Comparison of ENCODE assay signal across 8 mouse cellular contexts in genomic region chr9:107963700-107964099, GRCm38 (mm10). TPM values are rescaled to one million over a fixed set of nuclear protein-coding genes. Genes with fewer than 3 reads are reported as not detected.
DNase-seq lines count a peak whose midpoint lies in the region; ATAC-seq lines count a peak whose summit lies in the region.

No protein-coding gene starts in this region.

- ATAC-seq in forebrain, embryonic 16.5 days: peak; percentile 60; the same call in 1 of the 2 replicates
- 0 out of 2 replicates have a peak, but pooled peaks have one; percentile 30 for ATAC-seq in hindbrain, embryonic 11.5 days (ENCODE audit: low FRiP score)
- peak; percentile 80 for ATAC-seq in megakaryocyte progenitor cell, adult 5-6 weeks (replicated peaks; ENCODE audit: poor library complexity)

- no peak overlapping the region for H3K4me3 ChIP-seq in forebrain, embryonic 16.5 days (replicated peaks; ENCODE audit: low read length)
- H3K4me3 ChIP-seq in hindbrain, embryonic 11.5 days (ENCODE audit: low read depth, low read length): no peak overlapping the region

- no peak overlapping the region for H3K27ac ChIP-seq in forebrain, embryonic 16.5 days (ENCODE audit: low read length)
- no peak overlapping the region for H3K27ac ChIP-seq in hindbrain, embryonic 11.5 days (ENCODE audit: low read depth, low read length)

- no peaks in the 10 kb centered on the region for H3K27me3 ChIP-seq in forebrain, embryonic 16.5 days (replicated peaks; ENCODE audit: control insufficient read depth, insufficient read depth, low read length)
- no peaks in the 10 kb centered on the region for H3K27me3 ChIP-seq in hindbrain, embryonic 11.5 days (ENCODE audit: control insufficient read depth, insufficient read depth, low read length)

- no peak overlapping the region for H3K9ac ChIP-seq in forebrain, embryonic 16.5 days (replicated peaks; ENCODE audit: low read depth, low read length)
- no peak overlapping the region for H3K9ac ChIP-seq in hindbrain, embryonic 11.5 days (ENCODE audit: low read depth, low read length)

- 27% methylated on average over 5 of the region's 5 CpGs for WGBS in forebrain, embryonic 16.5 days
- WGBS in hindbrain, embryonic 11.5 days: 34% methylated on average over 5 of the region's 5 CpGs

- peaks cover 13% of the 10 kb centered on the region for H3K4me1 ChIP-seq in forebrain, embryonic 16.5 days (replicated peaks; ENCODE audit: control insufficient read depth, insufficient read depth, low read length)
- no peaks in the 10 kb centered on the region for H3K4me1 ChIP-seq in hindbrain, embryonic 11.5 days (replicated peaks; ENCODE audit: control insufficient read depth, insufficient read depth, low read length)

- DNase-seq in left cerebral cortex, adult 18-20 months (ENCODE audit: low spot score in 2 of 2): peak; percentile 79 to 86
- no peak for DNase-seq in left cerebral cortex, adult 8-10 months (ENCODE audit: low spot score in 2 of 2)
- DNase-seq in c-Kit-positive CD71-positive TER-119-positive erythroid progenitor cells, embryonic 14.5 days (ENCODE audit: low spot score): peak; percentile 89
- peak; percentile 88 for DNase-seq in hindbrain, embryonic 11.5 days (ENCODE audit: low spot score)
- DNase-seq in left cerebral cortex, postnatal 14 days (ENCODE audit: low spot score in 2 of 2): peak; percentile 75 to 88
- peak; percentile 60 to 71 for DNase-seq in spleen, adult 18-20 months

- no peaks in the 10 kb centered on the region for H3K36me3 ChIP-seq in forebrain, embryonic 16.5 days (ENCODE audit: control insufficient read depth, insufficient read depth)
- H3K36me3 ChIP-seq in hindbrain, embryonic 11.5 days (ENCODE audit: control insufficient read depth, insufficient read depth, low read length): no peaks in the 10 kb centered on the region; the same call in 1 of the 2 replicates

- H3K9me3 ChIP-seq in forebrain, embryonic 16.5 days (ENCODE audit: control insufficient read depth, low read length): no peaks in the 10 kb centered on the region
- H3K9me3 ChIP-seq in hindbrain, embryonic 11.5 days (ENCODE audit: control insufficient read depth, low read length): no peaks in the 10 kb centered on the region

- H3K4me2 ChIP-seq in forebrain, embryonic 16.5 days (ENCODE audit: low read length): no peak overlapping the region
- H3K4me2 ChIP-seq in hindbrain, embryonic 11.5 days (replicated peaks; ENCODE audit: low read depth, low read length): no peak overlapping the region

- intact Hi-C loops in left cerebral cortex, postnatal 14 days (cut with DNase I): loop anchor here (2.0 to 5.0 kb wide), 2 partner anchors 59 to 84 kb away; partner anchors contain the start of gene Gmppb

RNA-seq across cellular contexts. Expression of gene Uba7, which starts 11.6 kb away (rescaled TPM):
- total RNA-seq in left cerebral cortex, adult 18-20 months (2021): 1 to 10 TPM; 4.3 to 5.0 TPM
- total RNA-seq in left cerebral cortex, adult 8-10 months (2022): 1 to 10 TPM; 6.1 to 8.4 (median 6.7) TPM
- polyA plus RNA-seq in forebrain, embryonic 16.5 days (2015; fragmentation: Nextera tagmentation; extraction: Ambion mirVana): 3.2 and 3.7 TPM in 2 replicates
- 7.4 and 12.4 TPM in 2 replicates for polyA plus RNA-seq in hindbrain, embryonic 11.5 days (2014; fragmentation: Nextera tagmentation; extraction: Ambion mirVana)
- 1 to 10 TPM; 3.6 to 4.2 TPM for total RNA-seq in left cerebral cortex, postnatal 14 days (2021)
- total RNA-seq in megakaryocyte progenitor cell, adult 5-6 weeks (2015): 29.6 and 34.4 TPM in 2 replicates
- 30.1 and 34.7 TPM in 2 replicates for total RNA-seq in megakaryocyte progenitor cell, adult 5-6 weeks (2017)

RNA-seq across cellular contexts. Expression of gene Traip, which starts 13.8 kb away (rescaled TPM):
- total RNA-seq in left cerebral cortex, adult 18-20 months (2021): 1 to 10 TPM; 7.5 to 9.1 TPM
- 10 to 100 TPM in 3 of 4 experiments, 1 to 10 TPM in 1; 8.6 to 11.9 (median 11.3) TPM for total RNA-seq in left cerebral cortex, adult 8-10 months (2022)
- 14.2 and 17.1 TPM in 2 replicates for polyA plus RNA-seq in forebrain, embryonic 16.5 days (2015; fragmentation: Nextera tagmentation; extraction: Ambion mirVana)
- 21.8 and 22.6 TPM in 2 replicates for polyA plus RNA-seq in hindbrain, embryonic 11.5 days (2014; fragmentation: Nextera tagmentation; extraction: Ambion mirVana)
- total RNA-seq in left cerebral cortex, postnatal 14 days (2021): 10 to 100 TPM in 1 of 2 experiments, 1 to 10 TPM in 1; 9.3 to 12.0 TPM
- 10.1 and 11.3 TPM in 2 replicates for total RNA-seq in megakaryocyte progenitor cell, adult 5-6 weeks (2015)
- total RNA-seq in megakaryocyte progenitor cell, adult 5-6 weeks (2017): 22.7 and 32.7 TPM in 2 replicates

RNA-seq across cellular contexts. Expression of gene Gm20661, which starts 19.2 kb away (rescaled TPM):
- total RNA-seq in left cerebral cortex, adult 18-20 months (2021): under 1 TPM in 1 of 2 experiments, not detected in 1; 0.40 TPM
- total RNA-seq in left cerebral cortex, adult 8-10 months (2022): under 1 TPM in 2 of 4 experiments, not detected in 2; 0.30 to 0.73 TPM
- polyA plus RNA-seq in forebrain, embryonic 16.5 days (2015; fragmentation: Nextera tagmentation; extraction: Ambion mirVana): 0.65 and 0.92 TPM in 2 replicates
- 1.8 and 1.9 TPM in 2 replicates for polyA plus RNA-seq in hindbrain, embryonic 11.5 days (2014; fragmentation: Nextera tagmentation; extraction: Ambion mirVana)
- under 1 TPM in 1 of 2 experiments, not detected in 1; 0.79 TPM for total RNA-seq in left cerebral cortex, postnatal 14 days (2021)
- total RNA-seq in megakaryocyte progenitor cell, adult 5-6 weeks (2015): 0.49 TPM in 1 of 2 replicates, not detected in the other
- not detected in 2 replicates for total RNA-seq in megakaryocyte progenitor cell, adult 5-6 weeks (2017)

RNA-seq across cellular contexts. Expression of gene Inka1, which starts 22.0 kb away (rescaled TPM):
- 1 to 10 TPM; 4.0 to 4.5 TPM for total RNA-seq in left cerebral cortex, adult 18-20 months (2021)
- 1 to 10 TPM; 3.9 to 6.8 (median 5.2) TPM for total RNA-seq in left cerebral cortex, adult 8-10 months (2022)
- 12.8 and 14.2 TPM in 2 replicates for polyA plus RNA-seq in forebrain, embryonic 16.5 days (2015; fragmentation: Nextera tagmentation; extraction: Ambion mirVana)
- 56.4 and 61.9 TPM in 2 replicates for polyA plus RNA-seq in hindbrain, embryonic 11.5 days (2014; fragmentation: Nextera tagmentation; extraction: Ambion mirVana)
- 1 to 10 TPM; 2.7 to 3.1 TPM for total RNA-seq in left cerebral cortex, postnatal 14 days (2021)
- 13.7 and 23.2 TPM in 2 replicates for total RNA-seq in megakaryocyte progenitor cell, adult 5-6 weeks (2015)
- 18.2 and 22.6 TPM in 2 replicates for total RNA-seq in megakaryocyte progenitor cell, adult 5-6 weeks (2017)

RNA-seq across cellular contexts. Expression of gene Camkv, which starts 28.2 kb away (rescaled TPM):
- total RNA-seq in left cerebral cortex, adult 18-20 months (2021): 100 to 1,000 TPM; 322 to 377 TPM
- total RNA-seq in left cerebral cortex, adult 8-10 months (2022): 100 to 1,000 TPM; 372 to 403 (median 398) TPM
- 117 and 140 TPM in 2 replicates for polyA plus RNA-seq in forebrain, embryonic 16.5 days (2015; fragmentation: Nextera tagmentation; extraction: Ambion mirVana)
- polyA plus RNA-seq in hindbrain, embryonic 11.5 days (2014; fragmentation: Nextera tagmentation; extraction: Ambion mirVana): 3.6 and 4.5 TPM in 2 replicates
- total RNA-seq in left cerebral cortex, postnatal 14 days (2021): 100 to 1,000 TPM; 382 to 398 TPM
- total RNA-seq in megakaryocyte progenitor cell, adult 5-6 weeks (2015): not detected in 2 replicates
- 0.20 TPM in 1 of 2 replicates, not detected in the other for total RNA-seq in megakaryocyte progenitor cell, adult 5-6 weeks (2017)

Comparison
In these comparisons a context has a peak if more than half of its experiments do, and no peak if none do; other contexts are left out.
1. DNase-seq: peak in left cerebral cortex, adult 18-20 months (2 of 2), c-Kit-positive CD71-positive TER-119-positive erythroid progenitor cells, embryonic 14.5 days (single experiment), hindbrain, embryonic 11.5 days (single experiment), left cerebral cortex, postnatal 14 days (2 of 2) and spleen, adult 18-20 months (2 of 2); none in left cerebral cortex, adult 8-10 months (0 of 2).
2. ATAC-seq: peak in every context shown above with its lines; median percentile 80 in megakaryocyte progenitor cell, adult 5-6 weeks; 60 in forebrain, embryonic 16.5 days; 30 in hindbrain, embryonic 11.5 days.